Mouse (Mus musculus) liver, embryonic 14.5 days (tissue): ENCODE measurements around the gene Nipa1. TPM values are rescaled to one million over a fixed set of nuclear protein-coding genes. Genes with fewer than 3 reads are reported as not detected.

Experiments
- ATAC-seq: fragments of 200-750 bp; cut with Nextera tagmentation; 2 replicates; pipeline ENCODE4 v1.8.0; 2017; ENCODE audit warnings: moderate number of reproducible peaks, mild to moderate bottlenecking, moderate library complexity; ENCODE audit not compliant: insufficient read depth
- DNase-seq, 3 experiments: peaks; one replicate each; pipeline ENCODE4 v3.0.0-alpha.2; 2012 to 2013; ENCODE audit warnings: low read depth in 3 of 3, low spot score in 3 of 3
- H3K27ac ChIP-seq: fragments of 300-500 bp; sonication (generic); 2 replicates; pipeline ENCODE4 v1.5.1; 2014; ENCODE audit warnings: moderate library complexity, mild to moderate bottlenecking, control low read depth, inconsistent platforms
- H3K27me3 ChIP-seq: fragments of 300-500 bp; sonication (generic); 2 replicates; pipeline ENCODE4 v1.6.1; 2014; ENCODE audit warnings: mild to moderate bottlenecking, low read length, moderate library complexity; ENCODE audit not compliant: control insufficient read depth, insufficient read depth
- H3K36me3 ChIP-seq: fragments of 300-500 bp; sonication (generic); replicated peaks from 2 replicates; pipeline ENCODE4 v1.6.1; 2014; ENCODE audit warnings: low read depth; ENCODE audit not compliant: control insufficient read depth, insufficient read depth
- H3K4me1 ChIP-seq, 2 experiments: fragments of 200-500 bp in 1 of 2; fragments of 300-500 bp in 1 of 2; sonication (generic) in 1 of 2; replicated peaks; 2 replicates each; pipeline ENCODE4 v1.6.1; 2012 to 2014; ENCODE audit warnings: antibody characterized with exemption in 1 of 2, inconsistent platforms in 1 of 2, low read length in 1 of 2; ENCODE audit not compliant: control insufficient read depth in 2 of 2, insufficient read depth in 2 of 2
- H3K4me2 ChIP-seq: fragments of 300-500 bp; sonication (generic); 2 replicates; pipeline ENCODE4 v1.6.1; 2014; ENCODE audit warnings: low read depth, mild to moderate bottlenecking, control low read depth, moderate library complexity
- H3K4me3 ChIP-seq, 2 experiments: fragments of 200-500 bp in 1 of 2; fragments of 300-500 bp in 1 of 2; sonication (generic) in 1 of 2; 2 replicates each; pipeline ENCODE4 v1.5.1; 2012 to 2014; ENCODE audit warnings: low read depth in 2 of 2, low read length in 2 of 2, mild to moderate bottlenecking in 2 of 2, control low read depth in 1 of 2, inconsistent platforms in 1 of 2, moderate library complexity in 1 of 2; ENCODE audit not compliant: insufficient read depth in 1 of 2
- H3K9ac ChIP-seq: fragments of 300-500 bp; sonication (generic); replicated peaks from 2 replicates; pipeline ENCODE4 v1.6.1; 2014; ENCODE audit warnings: mild to moderate bottlenecking, control low read depth, moderate library complexity
- H3K9me3 ChIP-seq: fragments of 300-500 bp; sonication (generic); 2 replicates; pipeline ENCODE4 v1.6.1; 2016; ENCODE audit warnings: low read length, mixed read lengths; ENCODE audit not compliant: control insufficient read depth
- CTCF ChIP-seq: IDR thresholded peaks from 2 replicates; pipeline ENCODE4 v1.5.1; 2016; ENCODE audit warnings: antibody characterized with exemption, low read depth, control low read depth
- EP300 ChIP-seq: IDR thresholded peaks from 2 replicates; pipeline ENCODE4 v1.6.1; 2016; ENCODE audit warnings: antibody characterized with exemption, low read depth
- WGBS: fragments of 180-500 bp; shearing (Covaris S2); extraction: QIAGEN DNeasy Blood & Tissue Kit; methylation state at CpG from one replicate; pipeline ENCODE4 v1.1.7; 2014; ENCODE audit not compliant: insufficient replicate concordance; 5-methylcytosine and 5-hydroxymethylcytosine counted together
- polyA plus RNA-seq, 2 experiments: library from polyadenylated mRNA; depleted of rRNA in 1 of 2; stranded (reverse) in 1 of 2; unstranded in 1 of 2; fragments of >200 nt; fragmentation: Nextera tagmentation in 1 of 2; extraction: Ambion mirVana in 1 of 2; gene quantifications; 2 replicates each; pipeline versions ENCODE4 v1.2.1 to v1.2.3; 2012 to 2014

Nipa1 gene
- polyA plus RNA-seq, 2 experiments = 8.1 to 10.9 TPM

DNA sequence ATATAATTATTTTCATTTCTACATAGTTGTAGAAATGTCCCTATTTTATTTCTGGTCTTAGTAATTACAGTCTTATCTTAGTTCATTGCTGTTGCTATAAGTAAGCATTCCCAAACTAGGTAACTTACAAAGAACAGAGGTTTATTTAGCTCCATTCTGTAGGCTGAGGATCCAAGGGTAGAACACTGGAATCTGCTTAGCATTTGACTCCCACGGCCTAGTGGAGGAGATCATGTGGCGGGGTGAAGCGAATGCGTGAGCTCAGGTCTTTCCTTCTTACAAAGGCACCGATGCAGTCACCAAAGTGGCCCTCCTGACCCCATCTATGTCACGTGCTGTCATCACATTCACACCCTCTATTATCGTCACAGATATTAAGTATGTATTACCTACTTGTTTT lies 27.9 kb downstream of the Nipa1 start:
- H3K4me3 ChIP-seq = no peak overlapping the region
- TF ChIP-seq CTCF (no peak), EP300 (no peak)
- 91% methylated on average over 7 of the region's 7 CpGs for WGBS
- no peak overlapping the region for H3K9ac ChIP-seq
- DNase-seq = no peak
- peaks cover 3 to 5% of the 10 kb centered on the region in 2 experiments; a peak in 2 of 4 replicates for H3K4me1 ChIP-seq
- no peak overlapping the region for H3K4me2 ChIP-seq
- H3K36me3 ChIP-seq = peaks cover 4% of the 10 kb centered on the region
- ATAC-seq = no peak
- H3K27me3 ChIP-seq = no peaks in the 10 kb centered on the region
- H3K9me3 ChIP-seq = no peaks in the 10 kb centered on the region
- H3K27ac ChIP-seq = no peak overlapping the region

DNA sequence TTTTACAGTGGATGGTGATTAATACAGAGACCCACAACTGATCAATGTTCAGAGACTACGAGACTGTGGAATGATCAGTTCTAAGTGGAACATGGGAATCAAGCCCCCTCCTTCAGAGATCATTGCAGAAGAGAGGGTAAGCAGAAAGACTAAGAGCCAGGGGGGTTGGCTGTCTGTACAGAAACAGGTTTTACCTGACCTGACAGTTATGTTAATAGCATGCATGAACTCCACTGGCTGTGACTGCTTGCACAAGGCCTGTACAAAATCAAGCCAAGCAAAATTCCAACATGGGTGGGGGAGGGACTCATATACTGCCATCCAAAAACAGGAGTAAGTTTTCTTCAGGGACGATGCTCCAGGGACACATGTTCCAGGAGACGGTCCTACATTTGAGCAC lies 28.6 kb downstream of the Nipa1 start:
- Histone ChIP-seq H3K27me3 (no peaks in the 10 kb centered on the region), H3K4me3 (no peak overlapping the region), H3K9ac (no peak overlapping the region), H3K27ac (no peak overlapping the region), H3K36me3 (peaks cover 4% of the 10 kb centered on the region), H3K4me2 (no peak overlapping the region), H3K9me3 (no peaks in the 10 kb centered on the region), H3K4me1 (peaks cover 5% of the 10 kb centered on the region in 2 experiments; a peak in 2 of 4 replicates)
- DNase-seq = no peak
- WGBS = 90% methylated on average over 3 of the region's 3 CpGs
- no peak for ATAC-seq
- TF ChIP-seq EP300 = no peak
- TF ChIP-seq CTCF = no peak

DNA sequence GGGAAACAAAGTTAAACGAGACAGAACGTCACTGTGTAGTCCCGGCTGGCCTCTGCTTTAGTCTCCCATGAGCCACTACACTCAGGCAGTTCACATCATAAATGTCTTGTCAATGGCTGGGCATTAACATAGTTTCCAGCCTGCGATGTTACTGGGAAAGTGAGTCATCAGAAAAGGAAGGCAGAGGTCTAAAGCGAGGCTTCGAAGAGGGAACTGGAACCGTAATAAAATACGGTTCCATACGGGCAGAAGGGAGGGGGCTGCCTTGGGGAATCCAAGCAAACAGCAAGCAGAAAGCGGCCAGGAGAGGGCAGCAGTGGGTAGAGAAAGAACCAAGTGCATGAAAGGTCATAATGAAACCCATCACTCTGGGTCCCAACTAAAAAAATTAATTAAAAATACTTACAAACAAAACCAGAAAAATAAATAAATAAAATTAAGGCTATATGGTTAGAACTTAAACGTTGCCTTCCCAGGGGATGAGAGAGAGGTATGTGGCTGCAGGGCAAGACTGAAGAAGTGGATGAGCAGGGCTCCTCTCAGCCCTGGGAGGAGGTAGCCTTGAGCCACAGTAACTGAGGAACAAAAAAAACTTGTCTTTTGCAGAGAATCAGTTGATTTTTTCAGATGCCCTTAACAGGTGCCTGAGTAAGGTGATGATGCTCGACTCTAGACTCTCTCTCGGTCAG lies 33.1 kb downstream of the Nipa1 start:
- peak; percentile 51; the same call in 1 of the 2 replicates for ATAC-seq
- H3K4me2 ChIP-seq = peak overlapping the region; percentile 39
- H3K27me3 ChIP-seq = no peaks in the 10 kb centered on the region
- peak; percentile 85 for TF ChIP-seq CTCF
- no peak for TF ChIP-seq EP300
- no peak overlapping the region; a peak in 1 of 4 replicates for H3K4me3 ChIP-seq
- H3K9ac ChIP-seq = peak overlapping the region; percentile 27; the same call in 1 of the 2 replicates
- WGBS = 28% methylated on average over 13 of the region's 13 CpGs
- DNase-seq = peak in 2 of 3 experiments; percentile 54 to 56
- peaks cover 12 to 20% of the 10 kb centered on the region in 2 experiments for H3K4me1 ChIP-seq
- no peaks in the 10 kb centered on the region for H3K9me3 ChIP-seq
- H3K36me3 ChIP-seq = peaks cover 11% of the 10 kb centered on the region
- H3K27ac ChIP-seq = peak overlapping the region; percentile 22; the same call in 1 of the 2 replicates

DNA sequence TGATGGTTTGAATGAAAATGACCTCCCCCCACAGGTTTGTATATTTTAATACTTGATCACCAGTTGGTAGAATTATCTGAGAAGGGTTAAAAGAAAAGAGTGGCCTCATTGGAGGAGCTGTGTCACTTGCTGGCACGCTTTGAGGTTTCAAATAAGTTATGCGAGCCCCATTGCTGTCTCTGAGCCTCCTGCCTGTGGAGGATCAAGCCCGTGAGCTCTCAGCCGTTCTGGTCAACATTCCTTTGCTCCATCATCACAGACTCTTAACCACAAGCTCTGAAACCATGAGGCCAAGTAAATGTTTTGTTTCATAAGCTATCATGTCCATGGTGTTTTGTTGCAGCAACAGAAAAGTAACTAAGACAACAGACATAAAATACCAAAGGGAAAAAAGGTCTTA lies 35.0 kb downstream of the Nipa1 start:
- Histone ChIP-seq H3K36me3 (peaks cover 10% of the 10 kb centered on the region), H3K9me3 (no peaks in the 10 kb centered on the region), H3K9ac (no peak overlapping the region), H3K27me3 (no peaks in the 10 kb centered on the region), H3K4me2 (no peak overlapping the region), H3K4me1 (peaks cover 24 to 31% of the 10 kb centered on the region in 2 experiments), H3K4me3 (no peak overlapping the region), H3K27ac (no peak overlapping the region)
- DNase-seq (no peak), ATAC-seq (no peak)
- 82% methylated on average over 4 of the region's 4 CpGs for WGBS
- TF ChIP-seq CTCF (no peak), EP300 (no peak)

DNA sequence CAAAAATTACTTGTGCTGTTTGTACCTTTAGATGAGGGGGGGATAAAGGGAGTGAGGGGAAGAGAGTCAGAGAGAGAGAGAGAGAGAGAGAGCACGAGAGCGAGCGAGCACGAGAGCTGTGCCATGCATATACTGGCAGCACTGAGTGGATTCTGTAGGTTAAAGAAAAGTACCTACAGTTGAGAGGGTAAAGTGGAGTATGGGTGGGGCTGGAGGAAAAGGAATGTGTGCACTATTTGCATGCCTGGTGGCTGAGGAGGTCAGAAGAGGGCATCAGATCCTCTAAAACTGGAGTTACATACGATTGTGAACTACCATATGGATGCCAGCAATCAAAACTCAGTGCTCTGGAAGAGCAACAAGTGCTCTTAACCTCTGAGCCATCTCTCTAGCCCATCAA lies 36.6 kb downstream of the Nipa1 start:
- H3K36me3 ChIP-seq = peaks cover 24% of the 10 kb centered on the region
- H3K4me1 ChIP-seq = peaks cover 24 to 31% of the 10 kb centered on the region in 2 experiments
- H3K9ac ChIP-seq = no peak overlapping the region
- H3K4me3 ChIP-seq = no peak overlapping the region
- no peaks in the 10 kb centered on the region for H3K9me3 ChIP-seq
- no peak overlapping the region for H3K4me2 ChIP-seq
- H3K27me3 ChIP-seq = no peaks in the 10 kb centered on the region
- WGBS = 87% methylated on average over 5 of the region's 5 CpGs
- peak overlapping the region; percentile 10; the same call in 1 of the 2 replicates for H3K27ac ChIP-seq
- ATAC-seq = no peak
- TF ChIP-seq EP300 (no peak), CTCF (no peak)
- DNase-seq = no peak
